Mouse (Mus musculus): Measurements from ENCODE around the gene Metap1. TPM values are rescaled to one million over a fixed set of nuclear protein-coding genes. Genes with fewer than 3 reads are reported as not detected.

Gene Metap1
- polyA plus RNA-seq, 1 experiment, result 32.2 TPM

- H3K27me3 ChIP-seq (ENCODE audit: control insufficient read depth, insufficient read depth, insufficient read length), result no peaks in the 10 kb centered on the region
- H3ac ChIP-seq (ENCODE audit: control insufficient read depth, insufficient read length, low read depth), result no peak overlapping the region
- no peaks in the 10 kb centered on the region for H3K36me3 ChIP-seq (ENCODE audit: control insufficient read depth, insufficient read depth)
- no peaks in the 10 kb centered on the region for H3K79me3 ChIP-seq (ENCODE audit: low read depth)
- H3K79me2 ChIP-seq (ENCODE audit: control insufficient read depth, insufficient read depth), result no peaks in the 10 kb centered on the region
- TF ChIP-seq MAX (IDR thresholded peaks at IDR 0.05), result no peak
- TF ChIP-seq FOSL1 (IDR thresholded peaks at IDR 0.05; ENCODE audit: insufficient read depth, low read length, poor library complexity, severe bottlenecking), result no peak
- no peak for TF ChIP-seq USF1 (IDR thresholded peaks at IDR 0.05; ENCODE audit: low read depth)
- TF ChIP-seq MYOG (IDR thresholded peaks at IDR 0.05; ENCODE audit: control insufficient read depth, extremely low read depth, insufficient read length), result no peak
- no peak for TF ChIP-seq CTCF (IDR thresholded peaks at IDR 0.05; ENCODE audit: control insufficient read depth, insufficient read depth, insufficient read length)
- no peak for TF ChIP-seq MYOD1 (IDR thresholded peaks at IDR 0.05; ENCODE audit: control insufficient read depth, insufficient read length, low read depth)
- no peak for TF ChIP-seq CEBPB (IDR thresholded peaks at IDR 0.05; ENCODE audit: low read depth)
- H3K4me3 ChIP-seq (ENCODE audit: insufficient read depth, poor library complexity, severe bottlenecking), result no peak overlapping the region
These were observed 79.7 kb downstream of the Metap1 start for GRCm38 (mm10) chr3:138409585-138409984.

Small RNAs within 50 kb of the gene (microRNA-seq; reads per million reads assigned to microRNA genes)
- 0.52 reads per million, percentile 9 among the genes with 10 or more reads in this experiment for gene Mir1956 (ENCODE audit: borderline microRNAs expressed)

Other genes starting within 250 kb of the Metap1 start
- 0.05 TPM for gene Adh1, start 228.5 kb downstream of the Metap1 start, polyA plus RNA-seq (2012; fragmentation: generic; extraction: Trizol)
- not detected for gene Adh6a, start 176.2 kb downstream of the Metap1 start, polyA plus RNA-seq (2012; fragmentation: generic; extraction: Trizol)
- gene Adh6b, start 147.7 kb downstream of the Metap1 start, polyA plus RNA-seq (2012; fragmentation: generic; extraction: Trizol), result not detected
- gene Adh4, start 74.0 kb downstream of the Metap1 start, polyA plus RNA-seq (2012; fragmentation: generic; extraction: Trizol), result not detected
- gene Adh5, start 46.4 kb downstream of the Metap1 start, polyA plus RNA-seq (2012; fragmentation: generic; extraction: Trizol), result 91.5 TPM
- 134 TPM for gene Eif4e, start 36.7 kb upstream of the Metap1 start, polyA plus RNA-seq (2012; fragmentation: generic; extraction: Trizol)

All from C2C12 (cell line).